Mouse (Mus musculus) embryonic fibroblast, embryonic 13.5 days (primary cell): ENCODE measurements around the gene Ppp1r14b.

Experiments
- CTCF ChIP-seq: IDR thresholded peaks from 2 replicates; pipeline ENCODE4 v1.5.1; 2011; ENCODE audit warnings: mild to moderate bottlenecking, control low read depth, low read length, moderate library complexity, borderline replicate concordance; ENCODE audit not compliant: insufficient read depth
- POLR2A ChIP-seq: IDR thresholded peaks from 2 replicates; pipeline ENCODE4 v1.6.1; 2011; ENCODE audit warnings: low read depth, mild to moderate bottlenecking, control low read depth, low read length, moderate library complexity

GRCm38 (mm10) chr19:6999360-7000063 lies 24.7 kb downstream of the Ppp1r14b start:
- no peak for TF ChIP-seq CTCF
- no peak for TF ChIP-seq POLR2A
